Mouse (Mus musculus) left cerebral cortex, postnatal 25 days (tissue): ENCODE measurements around the gene Cybrd1. TPM values are rescaled to one million over a fixed set of nuclear protein-coding genes. Genes with fewer than 3 reads are reported as not detected.
A peak's percentile ranks its signal among the peaks of the same experiment; 100 is the strongest.

Source experiments
- DNase-seq, 2 experiments: peaks; one replicate each; pipeline ENCODE4 v3.0.0; 2022; ENCODE audit warnings: low spot score in 2 of 2, mixed read lengths in 1 of 2
- intact Hi-C: fragments of 180-260 bp; cut with DNase I; formaldehyde crosslinking; loops from one replicate; pipeline ENCODE4 v1.15.1; 2025
- total RNA-seq, 2 experiments: library from RNA; stranded (reverse); gene quantifications; 2 replicates each; pipeline ENCODE4 v1.2.3; 2021

Cybrd1 gene
- total RNA-seq: 1 to 10 TPM; 2.0 to 2.2 TPM

GRCm38 (mm10) chr2:71117797-71118708 is at the start of gene Cybrd1:
Gene Cybrd1 (plus strand): TSS chr2:71117923.
- intact Hi-C loops: no loop called here
- DNase-seq: no peak

- intact Hi-C loops: no loop called here
- no peak for DNase-seq
Measured at GRCm38 (mm10) chr2:71071601-71072000, 46.1 kb upstream of the Cybrd1 start.

DNA sequence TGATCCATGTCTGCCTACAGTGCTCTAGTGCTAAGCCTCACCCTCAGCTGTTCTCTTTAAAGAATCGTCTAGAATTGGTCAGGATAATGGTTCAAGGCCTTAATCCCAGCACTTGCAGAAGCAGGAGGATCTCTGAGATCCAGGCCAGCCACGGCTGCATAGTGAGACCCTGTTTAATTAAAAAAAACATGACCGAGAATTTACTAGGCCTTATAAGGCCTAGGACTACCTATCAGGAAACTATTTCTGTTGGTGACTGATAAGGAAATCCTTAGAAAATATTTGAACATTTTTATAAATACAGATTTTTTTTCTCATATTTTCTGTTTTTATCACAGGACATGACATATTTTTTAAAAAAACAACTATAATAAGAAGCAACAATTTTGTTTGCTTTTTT is 44.4 kb upstream of the Cybrd1 start:
- DNase-seq: no peak
- intact Hi-C loops: no loop called here

DNA sequence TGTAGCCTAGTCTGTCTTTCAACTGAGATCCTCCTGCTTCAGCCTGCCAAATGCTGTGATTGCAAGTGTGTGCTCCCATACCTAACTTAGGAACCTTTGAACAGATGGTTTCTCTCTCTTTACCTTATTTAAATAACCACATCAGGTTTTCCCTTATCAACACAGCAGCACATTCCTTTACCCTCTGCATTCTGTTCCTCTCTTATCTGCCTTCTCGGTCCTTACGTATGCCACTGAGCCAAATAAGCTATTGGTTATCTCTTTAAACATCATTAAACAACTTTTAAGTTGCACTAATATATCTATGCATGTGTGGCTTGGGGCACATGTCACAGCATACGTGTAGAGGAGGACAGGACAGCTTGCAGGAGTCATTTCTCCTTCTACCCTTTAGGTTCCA is 43.9 kb upstream of the Cybrd1 start:
- no peak for DNase-seq
- intact Hi-C loops: no loop called here

GRCm38 (mm10) chr2:71082416-71082815 is 35.3 kb upstream of the Cybrd1 start:
- intact Hi-C loops: no loop called here
- DNase-seq: peak in 1 of 2 experiments; percentile 17

DNA sequence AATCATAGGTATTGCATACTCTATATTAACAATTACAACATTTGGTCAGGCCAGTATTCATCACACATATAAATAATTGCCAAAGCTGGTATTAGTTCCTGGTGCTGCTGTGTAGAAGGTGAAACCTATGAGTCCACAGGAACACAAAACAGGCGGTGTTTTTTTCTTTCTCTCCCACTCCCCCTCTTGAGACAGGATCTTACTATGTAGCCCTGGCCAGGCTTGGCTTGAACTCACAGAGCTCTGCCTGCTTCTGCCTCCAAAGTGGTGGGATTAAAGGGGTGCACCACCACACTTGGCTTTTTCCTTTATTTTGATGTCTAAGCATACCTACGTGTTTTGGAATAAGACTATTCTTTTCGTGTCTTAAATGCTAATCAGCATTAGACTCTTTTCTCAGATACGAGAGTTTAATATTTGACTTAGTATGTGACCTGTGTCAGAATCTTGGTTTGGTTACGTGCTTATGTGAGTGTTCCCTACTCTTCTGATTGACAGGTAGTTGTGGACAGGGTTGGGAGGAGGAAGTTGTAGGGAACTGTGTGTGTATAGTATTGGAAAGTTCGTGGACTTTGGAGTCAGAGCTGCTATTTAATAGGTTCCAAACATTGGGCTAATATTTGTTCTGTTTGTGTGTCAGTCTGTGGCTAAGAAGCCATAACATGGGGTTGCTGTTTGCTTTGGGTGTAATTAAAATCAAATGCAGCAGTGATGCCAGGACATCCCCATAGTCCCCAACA is 34.1 kb upstream of the Cybrd1 start:
- no peak for DNase-seq
- intact Hi-C loops: no loop called here

GRCm38 (mm10) chr2:71089766-71090165 is 28.0 kb upstream of the Cybrd1 start:
- no peak for DNase-seq
- intact Hi-C loops: no loop called here

DNA sequence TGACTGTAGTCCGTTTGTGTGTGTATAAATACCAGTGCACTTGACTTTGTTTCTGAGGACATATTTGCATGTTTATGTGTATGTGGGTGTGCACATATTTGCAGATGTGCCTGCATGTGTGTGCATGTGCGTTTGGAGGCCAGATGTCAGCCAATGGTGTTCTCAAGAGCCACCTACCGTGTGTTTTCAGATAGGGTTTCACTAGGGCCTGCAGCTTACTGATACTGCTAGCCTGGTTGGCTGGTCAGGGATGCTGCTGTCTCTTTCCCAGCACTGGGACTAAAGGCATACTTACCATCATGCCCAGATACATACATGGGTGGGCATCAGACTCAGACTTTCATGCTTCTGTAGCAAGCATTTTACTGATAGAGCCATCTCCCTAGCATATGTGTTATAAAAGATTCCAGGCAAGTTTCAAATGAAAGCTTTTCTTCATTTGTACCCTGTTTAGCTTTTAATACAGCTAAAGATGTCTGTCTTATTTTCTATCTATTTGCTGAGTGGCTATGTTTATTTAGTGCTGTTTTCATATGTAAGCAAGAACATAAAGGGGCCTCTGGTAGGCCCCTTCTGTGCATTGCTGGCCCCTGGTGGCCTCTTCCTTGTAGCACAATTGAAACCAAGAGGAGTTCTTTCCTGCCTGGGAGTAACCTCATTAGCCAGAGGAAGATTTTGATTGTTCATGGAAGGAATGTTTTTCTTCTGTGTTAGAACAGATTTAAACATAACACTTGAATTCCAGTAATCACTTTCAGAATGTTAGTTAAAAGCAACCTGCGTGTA is 26.9 kb upstream of the Cybrd1 start:
- intact Hi-C loops: no loop called here

GRCm38 (mm10) chr2:71096170-71096569 is 21.6 kb upstream of the Cybrd1 start:
- DNase-seq: no peak
- intact Hi-C loops: no loop called here

More for the DNA sequence above, 26.9 kb upstream of the Cybrd1 start:
- DNase-seq: no peak

GRCm38 (mm10) chr2:71102621-71103291 is 15.0 kb upstream of the Cybrd1 start:
- no peak for DNase-seq
- intact Hi-C loops: no loop called here

- intact Hi-C loops: no loop called here
- no peak for DNase-seq
Measured at GRCm38 (mm10) chr2:71103292-71103680, 14.4 kb upstream of the Cybrd1 start.

GRCm38 (mm10) chr2:71104696-71105095 is 13.0 kb upstream of the Cybrd1 start:
- DNase-seq: no peak
- intact Hi-C loops: no loop called here

GRCm38 (mm10) chr2:71105469-71106215 is 12.1 kb upstream of the Cybrd1 start:
- intact Hi-C loops: no loop called here

DNA sequence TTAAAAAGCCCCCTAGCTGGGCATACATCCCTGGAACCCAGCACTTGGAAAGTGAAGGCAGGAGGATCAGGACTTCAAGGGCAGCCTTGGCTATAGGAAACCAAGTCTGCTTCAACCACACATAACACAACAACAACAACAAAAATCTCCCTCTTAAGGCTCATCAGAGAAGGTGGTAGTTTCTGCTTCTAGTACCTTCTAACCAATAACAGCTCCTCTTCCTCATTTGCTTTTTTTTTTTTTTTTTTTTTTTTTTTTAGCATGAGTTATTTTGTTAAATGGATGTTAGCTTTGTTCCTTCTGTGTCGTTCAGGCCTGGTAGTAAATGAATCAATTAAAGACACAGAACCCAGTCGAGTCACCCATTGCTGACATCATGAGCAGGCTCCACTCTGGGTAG is 10.5 kb upstream of the Cybrd1 start:
- intact Hi-C loops: no loop called here
- DNase-seq: no peak

More at GRCm38 (mm10) chr2:71105469-71106215, 12.1 kb upstream of the Cybrd1 start:
- DNase-seq: no peak

DNA sequence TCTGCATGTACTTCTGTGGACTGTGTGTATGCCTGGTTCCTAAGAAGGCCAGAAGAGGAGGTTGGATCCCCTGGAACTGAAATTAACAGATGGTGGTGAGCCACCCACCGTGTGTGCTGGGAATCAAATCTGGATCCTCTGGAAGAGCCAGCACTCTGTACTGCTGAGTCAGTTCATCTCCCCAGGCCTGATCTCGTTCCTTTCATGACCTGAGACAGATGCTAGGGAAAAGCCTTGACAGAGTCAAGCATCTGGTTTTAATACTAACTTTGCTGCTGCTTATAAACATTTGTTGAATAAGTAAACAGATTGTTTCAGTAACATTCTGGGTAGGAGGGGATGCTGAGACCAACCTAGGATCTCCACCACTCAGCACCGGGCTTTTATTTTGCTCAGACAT is 9.2 kb upstream of the Cybrd1 start:
- DNase-seq: no peak
- intact Hi-C loops: no loop called here

DNA sequence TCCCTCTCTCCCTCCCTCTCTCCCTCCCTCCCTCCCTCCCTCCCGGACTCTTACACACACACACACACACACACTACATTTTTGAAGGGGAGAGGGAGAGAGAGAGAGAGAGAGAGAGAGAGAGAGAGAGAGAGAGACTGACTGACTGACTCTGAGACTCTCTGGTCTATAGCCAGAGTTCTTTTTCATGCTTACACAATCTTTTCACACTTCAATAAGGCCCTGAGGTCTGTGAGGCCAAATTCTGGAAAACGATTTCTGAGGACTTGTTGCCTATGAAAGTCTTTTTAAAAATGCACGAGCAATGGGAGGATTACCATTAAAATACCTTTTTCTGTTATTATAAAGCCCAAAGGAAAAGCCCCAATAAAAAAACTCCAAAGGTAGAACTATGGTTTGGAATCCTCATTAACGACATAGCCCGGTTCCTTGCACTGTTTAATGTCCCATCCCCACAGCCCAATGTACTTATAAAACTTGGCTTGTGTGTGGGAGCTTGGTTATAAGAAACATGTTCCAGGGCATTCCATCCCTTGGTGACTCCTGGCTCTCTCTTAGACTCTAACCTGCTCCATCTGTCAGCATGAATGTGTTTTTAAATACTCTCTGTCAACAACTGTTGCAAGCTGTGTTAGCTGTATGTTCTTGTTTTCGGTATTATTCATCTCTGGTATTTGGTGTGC is 4.1 kb upstream of the Cybrd1 start:
- DNase-seq: no peak
- intact Hi-C loops: no loop called here

DNA sequence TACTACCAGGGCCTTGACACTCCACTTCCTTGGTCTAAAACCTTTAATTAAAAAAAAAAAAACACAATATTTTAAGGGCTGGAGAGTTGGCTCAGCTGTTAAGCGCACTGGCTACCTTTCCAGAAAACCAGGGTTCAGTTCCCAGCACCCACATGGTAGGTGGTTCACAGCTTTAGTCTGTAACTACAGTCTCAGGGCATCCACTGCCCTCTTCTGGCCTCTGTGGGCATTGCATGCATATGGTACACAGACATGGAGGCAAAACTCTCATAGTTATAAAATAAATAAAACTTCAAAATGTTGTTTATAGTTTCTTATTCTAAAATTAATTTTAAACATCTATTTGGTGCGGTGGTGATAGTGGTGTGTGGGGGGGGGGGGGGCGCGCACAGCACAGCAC is 1.6 kb upstream of the Cybrd1 start:
- no peak for DNase-seq
- intact Hi-C loops: no loop called here

- DNase-seq: peak; percentile 25 to 80
- intact Hi-C loops: no loop called here
Measured at GRCm38 (mm10) chr2:71120844-71121243, 3.1 kb downstream of the Cybrd1 start.
